Mouse (Mus musculus) bone marrow macrophage, adult 2 months (primary cell): Measurements from ENCODE around the gene Dand5.

Source experiments
- CTCF ChIP-seq: IDR thresholded peaks from 2 replicates; pipeline ENCODE4 v1.5.1; 2012; ENCODE audit warnings: low read depth, mild to moderate bottlenecking, low read length, moderate library complexity
- POLR2A ChIP-seq: IDR thresholded peaks from 2 replicates; pipeline ENCODE4 v1.6.1; 2012; ENCODE audit warnings: mild to moderate bottlenecking, low read depth, low read length, borderline replicate concordance

DNA sequence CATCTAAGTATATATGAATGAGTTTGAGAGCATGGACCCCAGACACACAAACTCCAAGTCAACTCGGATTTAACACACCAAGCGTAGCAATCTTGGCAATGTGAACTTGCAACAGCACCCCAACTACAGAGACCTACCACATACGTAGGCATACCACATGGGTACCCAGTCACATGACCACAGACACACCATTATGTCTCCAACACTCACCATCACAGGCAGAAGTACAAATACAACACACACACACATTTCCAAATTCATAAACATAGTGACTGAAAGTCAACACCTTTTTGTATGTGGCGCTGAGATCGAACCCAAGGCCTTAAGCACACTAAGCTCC lies 12.7 kb downstream of the Dand5 start:
- no peak for TF ChIP-seq CTCF
- no peak for TF ChIP-seq POLR2A
